Mouse (Mus musculus) midbrain, embryonic 11.5 days (tissue): ENCODE measurements around the gene Ankdd1b. TPM values are rescaled to one million over a fixed set of nuclear protein-coding genes. Genes with fewer than 3 reads are reported as not detected.

ENCODE experiments used
- polyA plus RNA-seq: library from polyadenylated mRNA; unstranded; fragments of >200 nt; fragmentation: Nextera tagmentation; extraction: Ambion mirVana; gene quantifications from 2 replicates; pipeline ENCODE4 v1.2.1, GENCODE M21; 2014

Gene Ankdd1b
- polyA plus RNA-seq, 1 experiment from 2014 or later: not detected

Other genes starting within 250 kb of the Ankdd1b start
- gene Poc5, start 82.9 kb downstream of the Ankdd1b start, polyA plus RNA-seq: 28.5 and 31.5 TPM in 2 replicates
- not detected in 2 replicates for gene Gm17622, start 19.5 kb upstream of the Ankdd1b start, polyA plus RNA-seq
- 7.3 and 8.2 TPM in 2 replicates for gene Polk, start 71.4 kb upstream of the Ankdd1b start, polyA plus RNA-seq
- gene Col4a3bp, start 71.4 kb upstream of the Ankdd1b start, polyA plus RNA-seq: 6.7 and 6.9 TPM in 2 replicates
- gene Hmgcr, start 199.7 kb upstream of the Ankdd1b start, polyA plus RNA-seq: 215 and 234 TPM in 2 replicates